Comparison of ENCODE assay signal across 24 mouse cellular contexts in the genomic region with DNA sequence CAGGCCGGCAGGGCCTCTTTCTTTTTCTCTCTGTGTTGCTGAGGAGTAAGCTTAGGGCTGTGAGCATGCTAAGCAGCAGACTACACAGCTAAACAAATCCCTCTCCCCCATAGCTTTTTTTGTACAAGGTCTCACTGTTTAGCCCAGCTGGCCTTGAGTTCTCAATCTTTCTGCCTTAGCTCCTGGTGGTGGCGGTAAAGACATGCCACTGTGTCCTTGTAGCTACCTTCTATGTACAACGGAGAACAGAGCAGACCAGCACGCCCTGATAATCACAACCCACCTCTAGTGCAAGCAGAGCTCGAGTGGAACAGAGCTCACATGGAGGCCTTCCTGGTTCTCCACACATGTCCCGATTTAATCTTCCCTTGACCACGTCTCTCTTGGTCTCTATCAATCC. TPM values are rescaled to one million over a fixed set of nuclear protein-coding genes. Genes with fewer than 3 reads are reported as not detected.
DNase-seq lines count a peak whose midpoint lies in the region; ATAC-seq and TF ChIP-seq lines count a peak whose summit lies in the region.
"Had no signal": no experiment of that assay in that cellular context is flagged by ENCODE, and none has a peak within 500 bp of the region (broad histone marks: within the 10 kb centered on the region; RNA-seq: fewer than 3 reads in every experiment).

No protein-coding gene starts in this region.

- TF ChIP-seq CTCF in heart, adult 2 months (IDR thresholded peaks at IDR 0.05) = no peak
- TF ChIP-seq CTCF in midbrain, postnatal 0 days (IDR thresholded peaks at IDR 0.05) = no peak

- no peak overlapping the region for H3K27ac ChIP-seq in heart, adult 2 months
- no peak overlapping the region for H3K27ac ChIP-seq in heart, embryonic 10.5 days
- H3K27ac ChIP-seq in midbrain, postnatal 0 days (ENCODE audit: low read depth, low read length) = no peak overlapping the region
- H3K27ac ChIP-seq in midbrain, embryonic 15.5 days = no peak overlapping the region
- H3K27ac ChIP-seq: hindbrain, embryonic 13.5 days; limb, embryonic 13.5 days; liver, embryonic 14.5 days; neural tube, embryonic 12.5 days had no signal

- peaks cover 2% of the 10 kb centered on the region; the same call in 1 of the 2 replicates for H3K4me1 ChIP-seq in heart, adult 2 months (ENCODE audit: control insufficient read depth, insufficient read depth, low read length)
- peaks cover 5% of the 10 kb centered on the region for H3K4me1 ChIP-seq in heart, embryonic 10.5 days
- no peaks in the 10 kb centered on the region for H3K4me1 ChIP-seq in midbrain, postnatal 0 days (ENCODE audit: insufficient read depth, low read length)
- H3K4me1 ChIP-seq in midbrain, embryonic 15.5 days = peaks cover 5% of the 10 kb centered on the region

- H3K79me2 ChIP-seq in heart, adult 2 months (replicated peaks; ENCODE audit: control insufficient read depth, insufficient read depth, low read length) = no peaks in the 10 kb centered on the region

- H3K27me3 ChIP-seq in heart, adult 2 months (ENCODE audit: control insufficient read depth, insufficient read depth, low read length) = no peaks in the 10 kb centered on the region
- H3K27me3 ChIP-seq in heart, embryonic 10.5 days (ENCODE audit: insufficient read depth, poor library complexity, severe bottlenecking) = no peaks in the 10 kb centered on the region
- no peaks in the 10 kb centered on the region for H3K27me3 ChIP-seq in midbrain, postnatal 0 days (ENCODE audit: insufficient read depth, low read length)
- H3K27me3 ChIP-seq in midbrain, embryonic 15.5 days (replicated peaks) = no peaks in the 10 kb centered on the region
- H3K27me3 ChIP-seq: CH12.LX; hindbrain, embryonic 13.5 days; limb, embryonic 13.5 days; megakaryocyte, embryonic 14.5 days; neural tube, embryonic 12.5 days had no signal

- no peaks in the 10 kb centered on the region for H3K9me3 ChIP-seq in heart, embryonic 10.5 days
- H3K9me3 ChIP-seq in midbrain, postnatal 0 days (ENCODE audit: low read length) = no peaks in the 10 kb centered on the region
- no peaks in the 10 kb centered on the region for H3K9me3 ChIP-seq in midbrain, embryonic 15.5 days
- H3K9me3 ChIP-seq: hindbrain, embryonic 13.5 days; limb, embryonic 13.5 days; megakaryocyte, embryonic 14.5 days; neural tube, embryonic 12.5 days had no signal

- DNase-seq in adrenal gland, postnatal 14 days = peak; percentile 44
- DNase-seq in adrenal gland, adult 8-10 months = no peak
- DNase-seq in heart, adult 2 months = peak; percentile 1 to 6
- DNase-seq in heart, embryonic 10.5 days (ENCODE audit: low spot score) = no peak
- DNase-seq in midbrain, postnatal 0 days (ENCODE audit: low spot score) = no peak
- DNase-seq in urinary bladder, postnatal 25 days (ENCODE audit: low spot score) = peak; percentile 1
- DNase-seq in urinary bladder, adult 18-20 months (ENCODE audit: low spot score in 2 of 2) = no peak
- DNase-seq: cerebellum, adult 9-10 months; heart, adult 18-20 months had no signal

- H3K9ac ChIP-seq in heart, adult 2 months (ENCODE audit: low read depth, low read length) = no peak overlapping the region
- 0 out of 2 replicates have a peak overlapping the region, but pooled peaks have one; percentile 2 for H3K9ac ChIP-seq in midbrain, postnatal 0 days (replicated peaks; ENCODE audit: low read length, poor library complexity, severe bottlenecking)
- no peak overlapping the region for H3K9ac ChIP-seq in midbrain, embryonic 15.5 days
- H3K9ac ChIP-seq: hindbrain, embryonic 13.5 days; limb, embryonic 13.5 days; liver, embryonic 14.5 days; neural tube, embryonic 12.5 days had no signal

- no peak for TF ChIP-seq EP300 in heart, adult 2 months (IDR thresholded peaks at IDR 0.05; ENCODE audit: insufficient read depth, low read depth, low read length)

- no peak overlapping the region for H3K4me2 ChIP-seq in midbrain, postnatal 0 days (ENCODE audit: low read depth, low read length, poor library complexity, severe bottlenecking)
- H3K4me2 ChIP-seq in midbrain, embryonic 15.5 days = no peak overlapping the region
- H3K4me2 ChIP-seq: hindbrain, embryonic 13.5 days; limb, embryonic 13.5 days; neural tube, embryonic 12.5 days had no signal

- ATAC-seq in midbrain, postnatal 0 days (ENCODE audit: low FRiP score) = no peak
- ATAC-seq in midbrain, embryonic 15.5 days (replicated peaks) = no peak
- ATAC-seq: lung, postnatal 0 days had no signal

- no peak overlapping the region for H3K4me3 ChIP-seq in heart, adult 2 months
- no peak overlapping the region for H3K4me3 ChIP-seq in heart, embryonic 10.5 days
- H3K4me3 ChIP-seq in midbrain, postnatal 0 days (ENCODE audit: low read depth, low read length) = no peak overlapping the region
- H3K4me3 ChIP-seq in midbrain, embryonic 15.5 days = no peak overlapping the region
- H3K4me3 ChIP-seq: hindbrain, embryonic 13.5 days; limb, embryonic 13.5 days; megakaryocyte, embryonic 14.5 days; neural tube, embryonic 12.5 days had no signal

- intact Hi-C loops in heart, adult 2 months (cut with DNase I) = no loop called here

- TF ChIP-seq POLR2A in heart, adult 2 months (IDR thresholded peaks at IDR 0.05; ENCODE audit: insufficient read depth, low read depth, low read length) = no peak

- no peaks in the 10 kb centered on the region for H3K36me3 ChIP-seq in heart, adult 2 months (ENCODE audit: control insufficient read depth, insufficient read depth, low read length)
- H3K36me3 ChIP-seq in heart, embryonic 10.5 days = peaks cover 57% of the 10 kb centered on the region
- peaks cover 56% of the 10 kb centered on the region for H3K36me3 ChIP-seq in midbrain, postnatal 0 days (ENCODE audit: insufficient read depth, low read length)
- H3K36me3 ChIP-seq in midbrain, embryonic 15.5 days (replicated peaks) = peaks cover 45% of the 10 kb centered on the region

- WGBS in heart, adult 2 months = 72% methylated on average over 7 of the region's 7 CpGs
- 74% methylated on average over 7 of the region's 7 CpGs for WGBS in heart, embryonic 10.5 days
- 77% methylated on average over 7 of the region's 7 CpGs for WGBS in midbrain, postnatal 0 days
- WGBS in midbrain, embryonic 15.5 days = 84% methylated on average over 7 of the region's 7 CpGs

RNA-seq across cellular contexts. Expression of a gene that starts 3.4 kb away (rescaled TPM):
- total RNA-seq in adrenal gland, postnatal 14 days (2021) = 10.0 and 10.7 TPM in 2 replicates
- 10 to 100 TPM in 2 of 4 experiments, 1 to 10 TPM in 2; 5.9 to 22.1 (median 11.8) TPM for total RNA-seq in adrenal gland, adult 8-10 months (2022)
- under 1 TPM in 1 of 2 experiments, not detected in 1; 0.25 TPM for total RNA-seq in heart, adult 2 months (2021)
- 0.62 and 2.4 TPM in 2 replicates for polyA plus RNA-seq in heart, adult 2 months (2012; rRNA removed)
- polyA plus RNA-seq in heart, embryonic 10.5 days (2016; fragmentation: Nextera tagmentation; extraction: Ambion mirVana) = 0.19 TPM in 1 of 2 replicates, not detected in the other
- 0.93 and 2.1 TPM in 2 replicates for total RNA-seq in midbrain, postnatal 0 days (2014; rRNA removed)
- polyA plus RNA-seq in midbrain, postnatal 0 days (2015; fragmentation: Nextera tagmentation; extraction: Ambion mirVana) = 0.18 and 0.43 TPM in 2 replicates
- 1.1 and 1.5 TPM in 2 replicates for polyA plus RNA-seq in midbrain, embryonic 15.5 days (2015; fragmentation: Nextera tagmentation; extraction: Ambion mirVana)
- total RNA-seq: monocyte, adult 5-6 weeks had no signal
- polyA plus RNA-seq: limb, embryonic 13.5 days had no signal

RNA-seq across cellular contexts. Expression of a gene that starts 4.7 kb away (rescaled TPM):
- 63.9 and 68.2 TPM in 2 replicates for total RNA-seq in adrenal gland, postnatal 14 days (2021)
- 10 to 100 TPM; 86.9 to 99.4 (median 88.5) TPM for total RNA-seq in adrenal gland, adult 8-10 months (2022)
- 10 to 100 TPM; 64.7 to 71.5 TPM for total RNA-seq in heart, adult 2 months (2021)
- polyA plus RNA-seq in heart, adult 2 months (2012; rRNA removed) = 93.8 and 140 TPM in 2 replicates
- 112 and 113 TPM in 2 replicates for polyA plus RNA-seq in heart, embryonic 10.5 days (2016; fragmentation: Nextera tagmentation; extraction: Ambion mirVana)
- 77.6 and 81.1 TPM in 2 replicates for total RNA-seq in midbrain, postnatal 0 days (2014; rRNA removed)
- 87.2 and 89.5 TPM in 2 replicates for polyA plus RNA-seq in midbrain, postnatal 0 days (2015; fragmentation: Nextera tagmentation; extraction: Ambion mirVana)
- polyA plus RNA-seq in midbrain, embryonic 15.5 days (2015; fragmentation: Nextera tagmentation; extraction: Ambion mirVana) = 110 and 115 TPM in 2 replicates

RNA-seq across cellular contexts. Expression of a gene that starts 18.4 kb away (rescaled TPM):
- 0.41 TPM in 1 of 2 replicates, not detected in the other for total RNA-seq in adrenal gland, postnatal 14 days (2021)
- under 1 TPM; 0.29 to 0.52 (median 0.40) TPM for total RNA-seq in adrenal gland, adult 8-10 months (2022)
- not detected for total RNA-seq in heart, adult 2 months (2021)
- 0.45 TPM in 1 of 2 replicates, not detected in the other for polyA plus RNA-seq in heart, adult 2 months (2012; rRNA removed)
- 0.15 and 0.48 TPM in 2 replicates for polyA plus RNA-seq in heart, embryonic 10.5 days (2016; fragmentation: Nextera tagmentation; extraction: Ambion mirVana)
- 3.9 and 5.3 TPM in 2 replicates for total RNA-seq in midbrain, postnatal 0 days (2014; rRNA removed)
- 1.3 and 1.4 TPM in 2 replicates for polyA plus RNA-seq in midbrain, postnatal 0 days (2015; fragmentation: Nextera tagmentation; extraction: Ambion mirVana)
- polyA plus RNA-seq in midbrain, embryonic 15.5 days (2015; fragmentation: Nextera tagmentation; extraction: Ambion mirVana) = 1.0 and 1.3 TPM in 2 replicates
- total RNA-seq: heart, adult 18-20 months; monocyte, adult 5-6 weeks had no signal
- polyA plus RNA-seq: liver, embryonic 14.5 days had no signal

RNA-seq across cellular contexts. Expression of a gene that starts 39.4 kb away (rescaled TPM):
- not detected in 2 replicates for total RNA-seq in adrenal gland, postnatal 14 days (2021)
- total RNA-seq in adrenal gland, adult 8-10 months (2022) = not detected
- not detected for total RNA-seq in heart, adult 2 months (2021)
- polyA plus RNA-seq in heart, adult 2 months (2012; rRNA removed) = not detected in 2 replicates
- polyA plus RNA-seq in heart, embryonic 10.5 days (2016; fragmentation: Nextera tagmentation; extraction: Ambion mirVana) = not detected in 2 replicates
- total RNA-seq in midbrain, postnatal 0 days (2014; rRNA removed) = not detected in 2 replicates
- polyA plus RNA-seq in midbrain, postnatal 0 days (2015; fragmentation: Nextera tagmentation; extraction: Ambion mirVana) = not detected in 2 replicates
- polyA plus RNA-seq in midbrain, embryonic 15.5 days (2015; fragmentation: Nextera tagmentation; extraction: Ambion mirVana) = not detected in 2 replicates
- total RNA-seq: adrenal gland, postnatal 4 days; CH12.LX; heart, adult 18-20 months; monocyte, adult 5-6 weeks had no signal
- polyA plus RNA-seq: embryonic facial prominence, embryonic 14.5 days; heart, embryonic 16.5 days; hindbrain, embryonic 13.5 days; intestine, embryonic 14.5 days; kidney, embryonic 14.5 days; limb, embryonic 13.5 days; liver, embryonic 14.5 days; lung, postnatal 0 days; neural tube, embryonic 12.5 days; urinary bladder, adult 2 months had no signal

RNA-seq across cellular contexts. Expression of a gene that starts 39.5 kb away (rescaled TPM):
- total RNA-seq in adrenal gland, postnatal 14 days (2021) = not detected in 2 replicates
- not detected for total RNA-seq in adrenal gland, adult 8-10 months (2022)
- total RNA-seq in heart, adult 2 months (2021) = not detected
- 0.43 TPM in 1 of 2 replicates, not detected in the other for polyA plus RNA-seq in heart, adult 2 months (2012; rRNA removed)
- not detected in 2 replicates for polyA plus RNA-seq in heart, embryonic 10.5 days (2016; fragmentation: Nextera tagmentation; extraction: Ambion mirVana)
- 0.61 and 0.77 TPM in 2 replicates for total RNA-seq in midbrain, postnatal 0 days (2014; rRNA removed)
- 1.2 and 1.3 TPM in 2 replicates for polyA plus RNA-seq in midbrain, postnatal 0 days (2015; fragmentation: Nextera tagmentation; extraction: Ambion mirVana)
- 0.89 and 1.1 TPM in 2 replicates for polyA plus RNA-seq in midbrain, embryonic 15.5 days (2015; fragmentation: Nextera tagmentation; extraction: Ambion mirVana)
- total RNA-seq: adrenal gland, postnatal 4 days; CH12.LX; heart, adult 18-20 months had no signal
- polyA plus RNA-seq: intestine, embryonic 14.5 days; kidney, embryonic 14.5 days; limb, embryonic 13.5 days; liver, embryonic 14.5 days; neural tube, embryonic 12.5 days; urinary bladder, adult 2 months had no signal

Comparison
In these comparisons a context has a peak if more than half of its experiments do, and no peak if none do; other contexts are left out.
1. DNase-seq: peak in adrenal gland, postnatal 14 days (single experiment), heart, adult 2 months (2 of 2) and urinary bladder, postnatal 25 days (single experiment); none in adrenal gland, adult 8-10 months (single experiment), heart, embryonic 10.5 days (single experiment), midbrain, postnatal 0 days (single experiment) and urinary bladder, adult 18-20 months (0 of 2).